Mouse (Mus musculus) forebrain, embryonic 15.5 days (tissue): ENCODE results near the gene Klf1. TPM values are rescaled to one million over a fixed set of nuclear protein-coding genes. Genes with fewer than 3 reads are reported as not detected.

Source experiments
- microRNA-seq: library from miRNA; unstranded; fragments of <30 nt; microRNA quantifications from one replicate; pipeline ENCODE4, GENCODE M21; 2016
- polyA plus RNA-seq: library from polyadenylated mRNA; unstranded; fragments of >200 nt; fragmentation: Nextera tagmentation; extraction: Ambion mirVana; gene quantifications from 2 replicates; pipeline ENCODE4 v1.2.1, GENCODE M21; 2015

Gene Klf1
- polyA plus RNA-seq, 1 experiment from 2014 or later, result 0.75 TPM

Small RNA genes within 50 kb of the gene (microRNA-seq; reads per million reads assigned to microRNA genes)
- not detected for gene Gm24197
- gene Mir7069, result 1.8 reads per million

Other genes starting within 250 kb of the Klf1 start
- gene Ier2, start 239.1 kb upstream of the Klf1 start, polyA plus RNA-seq, result 26.0 and 33.4 TPM in 2 replicates
- 62.4 and 64.0 TPM in 2 replicates for gene Trmt1, start 215.6 kb upstream of the Klf1 start, polyA plus RNA-seq
- 15.5 and 16.4 TPM in 2 replicates for gene Nacc1, start 214.1 kb upstream of the Klf1 start, polyA plus RNA-seq
- gene Lyl1, start 200.5 kb upstream of the Klf1 start, polyA plus RNA-seq, result 2.1 and 2.5 TPM in 2 replicates
- 2.7 TPM in 2 replicates for gene G430095P16Rik, start 178.9 kb upstream of the Klf1 start, polyA plus RNA-seq
- gene Nfix, start 101.6 kb upstream of the Klf1 start, polyA plus RNA-seq, result 413 and 445 TPM in 2 replicates
- gene Dand5, start 79.1 kb upstream of the Klf1 start, polyA plus RNA-seq, result 8.1 and 8.9 TPM in 2 replicates
- 36.3 and 39.9 TPM in 2 replicates for gene Gadd45gip1, start 70.4 kb upstream of the Klf1 start, polyA plus RNA-seq
- gene Rad23a, start 61.3 kb upstream of the Klf1 start, polyA plus RNA-seq, result 82.1 and 85.1 TPM in 2 replicates
- gene Calr, start 55.0 kb upstream of the Klf1 start, polyA plus RNA-seq, result 559 and 575 TPM in 2 replicates
- gene Farsa, start 44.9 kb upstream of the Klf1 start, polyA plus RNA-seq, result 122 and 127 TPM in 2 replicates
- gene Syce2, start 29.8 kb upstream of the Klf1 start, polyA plus RNA-seq, result 55.0 and 64.4 TPM in 2 replicates
- 36.2 and 37.4 TPM in 2 replicates for gene Gcdh, start 8.0 kb upstream of the Klf1 start, polyA plus RNA-seq
- gene Dnase2a, start 6.6 kb downstream of the Klf1 start, polyA plus RNA-seq, result 5.6 TPM in 2 replicates
- gene Mast1, start 35.4 kb downstream of the Klf1 start, polyA plus RNA-seq, result 48.3 and 52.5 TPM in 2 replicates
- 2.0 and 2.3 TPM in 2 replicates for gene Rtbdn, start 45.1 kb downstream of the Klf1 start, polyA plus RNA-seq
- not detected in 2 replicates for gene Gm49661, start 67.5 kb downstream of the Klf1 start, polyA plus RNA-seq
- 1,445 and 1,467 TPM in 2 replicates for gene Prdx2, start 67.7 kb downstream of the Klf1 start, polyA plus RNA-seq
- 96.4 and 98.5 TPM in 2 replicates for gene Rnaseh2a, start 67.8 kb downstream of the Klf1 start, polyA plus RNA-seq
- 7.6 TPM in 2 replicates for gene Junb, start 76.8 kb downstream of the Klf1 start, polyA plus RNA-seq
- gene Hook2, start 88.7 kb downstream of the Klf1 start, polyA plus RNA-seq, result 28.0 and 29.7 TPM in 2 replicates
- gene Best2, start 112.6 kb downstream of the Klf1 start, polyA plus RNA-seq, result not detected in 2 replicates
- gene Asna1, start 123.4 kb downstream of the Klf1 start, polyA plus RNA-seq, result 152 and 154 TPM in 2 replicates
- gene Trir, start 124.9 kb downstream of the Klf1 start, polyA plus RNA-seq, result 141 and 150 TPM in 2 replicates
- 57.9 and 64.1 TPM in 2 replicates for gene Tnpo2, start 135.0 kb downstream of the Klf1 start, polyA plus RNA-seq
- 63.0 and 67.1 TPM in 2 replicates for gene Fbxw9, start 158.1 kb downstream of the Klf1 start, polyA plus RNA-seq
- 1.2 and 2.0 TPM in 2 replicates for gene Gm5741, start 166.1 kb downstream of the Klf1 start, polyA plus RNA-seq
- gene Dhps, start 169.8 kb downstream of the Klf1 start, polyA plus RNA-seq, result 91.4 and 92.3 TPM in 2 replicates
- gene Wdr83os, start 178.8 kb downstream of the Klf1 start, polyA plus RNA-seq, result 120 and 132 TPM in 2 replicates
- gene Wdr83, start 179.4 kb downstream of the Klf1 start, polyA plus RNA-seq, result 62.1 and 62.3 TPM in 2 replicates
- 16.9 and 17.0 TPM in 2 replicates for gene Man2b1, start 181.3 kb downstream of the Klf1 start, polyA plus RNA-seq
- gene Zfp791, start 221.2 kb downstream of the Klf1 start, polyA plus RNA-seq, result 3.8 and 4.1 TPM in 2 replicates
- gene Cks1brt, start 250.0 kb downstream of the Klf1 start, polyA plus RNA-seq, result not detected in 2 replicates